Mouse (Mus musculus): ENCODE results near the gene Olfm2. TPM values are rescaled to one million over a fixed set of nuclear protein-coding genes. Genes with fewer than 3 reads are reported as not detected.

Olfm2 gene
- polyA plus RNA-seq, 1 experiment, result 0.09 TPM

- no peaks in the 10 kb centered on the region for H3K79me2 ChIP-seq (ENCODE audit: control insufficient read depth, insufficient read depth)
- no peak overlapping the region for H3ac ChIP-seq (ENCODE audit: control insufficient read depth, insufficient read length, low read depth)
- no peaks in the 10 kb centered on the region for H3K79me3 ChIP-seq (ENCODE audit: low read depth)
- H3K4me3 ChIP-seq (ENCODE audit: insufficient read depth, poor library complexity, severe bottlenecking), result no peak overlapping the region
- TF ChIP-seq CTCF (IDR thresholded peaks at IDR 0.05; ENCODE audit: control insufficient read depth, insufficient read depth, insufficient read length) (no peak), USF1 (IDR thresholded peaks at IDR 0.05; ENCODE audit: low read depth) (no peak), FOSL1 (IDR thresholded peaks at IDR 0.05; ENCODE audit: insufficient read depth, low read length, poor library complexity, severe bottlenecking) (no peak), CEBPB (IDR thresholded peaks at IDR 0.05; ENCODE audit: low read depth) (no peak), MAX (IDR thresholded peaks at IDR 0.05) (no peak), MYOD1 (IDR thresholded peaks at IDR 0.05; ENCODE audit: control insufficient read depth, insufficient read length, low read depth) (no peak), MYOG (IDR thresholded peaks at IDR 0.05; ENCODE audit: control insufficient read depth, extremely low read depth, insufficient read length) (no peak)
- peaks cover 20% of the 10 kb centered on the region for H3K36me3 ChIP-seq (ENCODE audit: control insufficient read depth, insufficient read depth)
- no peaks in the 10 kb centered on the region for H3K27me3 ChIP-seq (ENCODE audit: control insufficient read depth, insufficient read depth, insufficient read length)
Measured at GRCm38 (mm10) chr9:20668065-20668464, 78.1 kb downstream of the Olfm2 start.

DNA sequence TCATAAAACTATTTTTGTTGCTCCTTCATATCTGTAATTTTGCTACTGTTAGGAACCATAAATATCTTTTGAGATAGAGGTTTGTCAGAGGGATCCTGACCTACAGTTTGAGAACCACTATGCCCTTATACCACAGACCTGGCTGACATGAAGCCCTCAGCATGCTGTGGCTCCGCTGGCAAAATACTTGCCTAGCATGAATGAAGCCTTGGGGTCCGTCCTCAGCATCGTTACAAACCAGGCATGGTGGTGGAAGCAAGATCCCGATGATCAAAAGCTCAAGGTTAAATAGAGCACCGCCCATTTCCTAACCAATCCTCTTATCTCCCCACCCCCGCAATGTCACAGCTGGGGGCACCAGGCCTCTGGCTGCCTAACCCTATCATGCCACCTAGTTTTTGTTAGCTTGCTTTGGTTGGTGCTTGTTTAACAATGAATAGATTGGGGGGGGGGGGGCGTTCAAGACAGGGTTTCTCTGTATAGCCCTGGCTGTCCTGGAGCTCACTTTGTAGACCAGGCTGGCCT is 79.6 kb downstream of the Olfm2 start:
- no peak overlapping the region for H3ac ChIP-seq (ENCODE audit: control insufficient read depth, insufficient read length, low read depth)
- no peaks in the 10 kb centered on the region for H3K79me2 ChIP-seq (ENCODE audit: control insufficient read depth, insufficient read depth)
- H3K27me3 ChIP-seq (ENCODE audit: control insufficient read depth, insufficient read depth, insufficient read length), result no peaks in the 10 kb centered on the region
- H3K36me3 ChIP-seq (ENCODE audit: control insufficient read depth, insufficient read depth), result peaks cover 32% of the 10 kb centered on the region
- no peaks in the 10 kb centered on the region for H3K79me3 ChIP-seq (ENCODE audit: low read depth)
- H3K4me3 ChIP-seq (ENCODE audit: insufficient read depth, poor library complexity, severe bottlenecking), result no peak overlapping the region
- TF ChIP-seq USF1 (IDR thresholded peaks at IDR 0.05; ENCODE audit: low read depth), result no peak
- no peak for TF ChIP-seq MYOG (IDR thresholded peaks at IDR 0.05; ENCODE audit: control insufficient read depth, extremely low read depth, insufficient read length)
- no peak for TF ChIP-seq FOSL1 (IDR thresholded peaks at IDR 0.05; ENCODE audit: insufficient read depth, low read length, poor library complexity, severe bottlenecking)
- no peak for TF ChIP-seq CTCF (IDR thresholded peaks at IDR 0.05; ENCODE audit: control insufficient read depth, insufficient read depth, insufficient read length)
- no peak for TF ChIP-seq MYOD1 (IDR thresholded peaks at IDR 0.05; ENCODE audit: control insufficient read depth, insufficient read length, low read depth)
- TF ChIP-seq MAX (IDR thresholded peaks at IDR 0.05), result no peak
- TF ChIP-seq CEBPB (IDR thresholded peaks at IDR 0.05; ENCODE audit: low read depth), result no peak

- Histone ChIP-seq H3K27me3 (ENCODE audit: control insufficient read depth, insufficient read depth, insufficient read length) (no peaks in the 10 kb centered on the region), H3K36me3 (ENCODE audit: control insufficient read depth, insufficient read depth) (peaks cover 32% of the 10 kb centered on the region), H3ac (ENCODE audit: control insufficient read depth, insufficient read length, low read depth) (no peak overlapping the region), H3K4me3 (ENCODE audit: insufficient read depth, poor library complexity, severe bottlenecking) (no peak overlapping the region), H3K79me2 (ENCODE audit: control insufficient read depth, insufficient read depth) (no peaks in the 10 kb centered on the region), H3K79me3 (ENCODE audit: low read depth) (no peaks in the 10 kb centered on the region)
- TF ChIP-seq CTCF (IDR thresholded peaks at IDR 0.05; ENCODE audit: control insufficient read depth, insufficient read depth, insufficient read length) (no peak), CEBPB (IDR thresholded peaks at IDR 0.05; ENCODE audit: low read depth) (no peak), MYOD1 (IDR thresholded peaks at IDR 0.05; ENCODE audit: control insufficient read depth, insufficient read length, low read depth) (no peak), USF1 (IDR thresholded peaks at IDR 0.05; ENCODE audit: low read depth) (no peak), MAX (IDR thresholded peaks at IDR 0.05) (no peak), MYOG (IDR thresholded peaks at IDR 0.05; ENCODE audit: control insufficient read depth, extremely low read depth, insufficient read length) (no peak), FOSL1 (IDR thresholded peaks at IDR 0.05; ENCODE audit: insufficient read depth, low read length, poor library complexity, severe bottlenecking) (no peak)
Measured at GRCm38 (mm10) chr9:20665925-20666324, 80.2 kb downstream of the Olfm2 start.

DNA sequence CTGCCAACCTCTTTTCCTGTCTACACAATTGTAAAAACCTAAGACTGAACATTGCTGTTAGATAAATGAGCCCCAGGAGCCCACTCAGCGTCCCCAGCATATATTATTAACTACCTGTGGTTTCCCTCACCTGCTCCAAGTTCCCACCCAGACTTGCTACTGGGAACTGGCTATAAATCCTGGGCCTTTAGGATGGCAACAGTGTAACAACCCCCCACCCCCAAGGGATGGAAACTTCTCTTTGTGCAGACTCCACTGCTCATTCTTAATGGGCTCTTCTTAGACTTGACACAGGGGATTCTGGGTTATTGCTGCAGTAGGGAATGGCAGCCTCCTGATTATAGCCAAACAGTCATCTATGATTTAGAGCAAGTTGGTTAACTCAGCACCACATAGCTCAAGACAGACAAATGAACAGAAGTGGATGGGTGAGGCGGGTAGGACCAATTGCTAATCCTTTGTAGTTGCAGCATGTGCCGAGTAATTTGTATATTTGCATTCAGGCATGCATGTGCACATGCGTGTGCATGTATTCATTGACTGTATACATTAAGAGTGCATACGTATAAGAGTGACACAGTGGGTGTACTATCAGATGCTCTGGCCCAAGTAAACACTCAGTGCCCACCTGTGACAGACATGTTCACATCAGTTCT is 81.0 kb downstream of the Olfm2 start:
- peaks cover 5% of the 10 kb centered on the region for H3K79me2 ChIP-seq (ENCODE audit: control insufficient read depth, insufficient read depth)
- H3K4me3 ChIP-seq (ENCODE audit: insufficient read depth, poor library complexity, severe bottlenecking), result no peak overlapping the region
- H3K27me3 ChIP-seq (ENCODE audit: control insufficient read depth, insufficient read depth, insufficient read length), result no peaks in the 10 kb centered on the region
- no peaks in the 10 kb centered on the region for H3K79me3 ChIP-seq (ENCODE audit: low read depth)
- peaks cover 34% of the 10 kb centered on the region for H3K36me3 ChIP-seq (ENCODE audit: control insufficient read depth, insufficient read depth)
- TF ChIP-seq USF1 (IDR thresholded peaks at IDR 0.05; ENCODE audit: low read depth) (no peak), MYOD1 (IDR thresholded peaks at IDR 0.05; ENCODE audit: control insufficient read depth, insufficient read length, low read depth) (no peak), MYOG (IDR thresholded peaks at IDR 0.05; ENCODE audit: control insufficient read depth, extremely low read depth, insufficient read length) (no peak), MAX (IDR thresholded peaks at IDR 0.05) (no peak), CEBPB (IDR thresholded peaks at IDR 0.05; ENCODE audit: low read depth) (no peak), CTCF (IDR thresholded peaks at IDR 0.05; ENCODE audit: control insufficient read depth, insufficient read depth, insufficient read length) (no peak), FOSL1 (IDR thresholded peaks at IDR 0.05; ENCODE audit: insufficient read depth, low read length, poor library complexity, severe bottlenecking) (no peak)
- no peak overlapping the region for H3ac ChIP-seq (ENCODE audit: control insufficient read depth, insufficient read length, low read depth)

GRCm38 (mm10) chr9:20664366-20664765 is 81.8 kb downstream of the Olfm2 start:
- no peak overlapping the region for H3ac ChIP-seq (ENCODE audit: control insufficient read depth, insufficient read length, low read depth)
- H3K79me3 ChIP-seq (ENCODE audit: low read depth), result no peaks in the 10 kb centered on the region
- TF ChIP-seq MYOD1 (IDR thresholded peaks at IDR 0.05; ENCODE audit: control insufficient read depth, insufficient read length, low read depth) (no peak), MAX (IDR thresholded peaks at IDR 0.05) (no peak), MYOG (IDR thresholded peaks at IDR 0.05; ENCODE audit: control insufficient read depth, extremely low read depth, insufficient read length) (no peak), CTCF (IDR thresholded peaks at IDR 0.05; ENCODE audit: control insufficient read depth, insufficient read depth, insufficient read length) (no peak), FOSL1 (IDR thresholded peaks at IDR 0.05; ENCODE audit: insufficient read depth, low read length, poor library complexity, severe bottlenecking) (no peak), CEBPB (IDR thresholded peaks at IDR 0.05; ENCODE audit: low read depth) (no peak), USF1 (IDR thresholded peaks at IDR 0.05; ENCODE audit: low read depth) (no peak)
- no peak overlapping the region for H3K4me3 ChIP-seq (ENCODE audit: insufficient read depth, poor library complexity, severe bottlenecking)
- no peaks in the 10 kb centered on the region for H3K27me3 ChIP-seq (ENCODE audit: control insufficient read depth, insufficient read depth, insufficient read length)
- H3K79me2 ChIP-seq (ENCODE audit: control insufficient read depth, insufficient read depth), result peaks cover 12% of the 10 kb centered on the region
- H3K36me3 ChIP-seq (ENCODE audit: control insufficient read depth, insufficient read depth), result peaks cover 39% of the 10 kb centered on the region

Data from C2C12 (cell line).